Mouse (Mus musculus) lung, postnatal 0 days (tissue): ENCODE data around the gene Nudt8.

ENCODE experiments used
- CTCF ChIP-seq: IDR thresholded peaks from 2 replicates; pipeline ENCODE4 v1.5.1; 2016; ENCODE audit warnings: antibody characterized with exemption, mild to moderate bottlenecking
- EP300 ChIP-seq: IDR thresholded peaks from 2 replicates; pipeline ENCODE4 v1.6.1; 2016; ENCODE audit warnings: antibody characterized with exemption, mild to moderate bottlenecking, control low read depth

DNA sequence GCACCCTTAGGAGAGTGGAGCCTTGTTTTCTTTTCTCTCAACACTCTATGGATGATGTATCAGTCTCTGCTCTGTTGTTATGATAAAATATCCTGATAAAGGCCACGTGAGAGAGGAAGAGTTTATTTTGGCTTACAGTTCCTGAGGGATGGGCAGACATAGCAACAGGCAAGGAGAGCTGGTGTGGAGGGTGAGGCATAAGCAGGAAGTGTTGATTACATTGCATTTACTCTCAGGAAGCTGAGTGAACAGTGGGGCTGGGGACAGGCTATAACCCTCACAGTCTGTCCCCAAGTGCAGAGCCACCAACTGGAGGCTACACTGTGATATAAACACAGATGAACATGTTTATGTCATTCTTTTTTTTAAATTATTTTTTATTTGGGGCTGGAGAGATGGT, 48.3 kb upstream of the Nudt8 start:
- TF ChIP-seq CTCF (no peak), EP300 (peak; percentile 53)
